Mouse (Mus musculus) liver, adult 2 months (tissue): Measurements from ENCODE around the gene Nrarp.

Experiments used
- CTCF ChIP-seq: fragments of 200-500 bp; IDR thresholded peaks from 2 replicates; pipeline ENCODE4 v1.5.1; 2011; ENCODE audit warnings: low read depth, low read length, control low read depth
- POLR2A ChIP-seq: fragments of 200-500 bp; IDR thresholded peaks from 2 replicates; pipeline ENCODE4 v1.6.1; 2011; ENCODE audit warnings: low read length, control low read depth; ENCODE audit not compliant: insufficient read depth; ENCODE audit errors: extremely low read depth

GRCm38 (mm10) chr2:25177076-25177475 lies 3.5 kb upstream of the Nrarp start:
- TF ChIP-seq CTCF (no peak), POLR2A (no peak)
